Mouse (Mus musculus): Measurements from ENCODE around the gene Cabp4. TPM values are rescaled to one million over a fixed set of nuclear protein-coding genes. Genes with fewer than 3 reads are reported as not detected.

The Cabp4 gene
- polyA plus RNA-seq, 1 experiment from 2014 or later, result 0.13 TPM

GRCm38 (mm10) chr19:4120496-4120895, 23.3 kb downstream of the Cabp4 start:
- peak overlapping the region; percentile 71 for H3K4me2 ChIP-seq
- peaks cover 32% of the 10 kb centered on the region for H3K36me3 ChIP-seq
- H3K9ac ChIP-seq, result no peak overlapping the region
- H3K9me3 ChIP-seq (replicated peaks), result no peaks in the 10 kb centered on the region
- H3K27me3 ChIP-seq (replicated peaks), result no peaks in the 10 kb centered on the region
- peaks cover 11% of the 10 kb centered on the region; the same call in 1 of the 2 replicates for H3K4me1 ChIP-seq (replicated peaks)
- WGBS, result 89% methylated on average over 2 of the region's 2 CpGs
- H3K27ac ChIP-seq (ENCODE audit: poor library complexity, severe bottlenecking), result no peak overlapping the region
- peak overlapping the region; percentile 55 for H3K4me3 ChIP-seq
- ATAC-seq (ENCODE audit: insufficient number of reproducible peaks, low FRiP score), result no peak

- H3K27ac ChIP-seq (ENCODE audit: poor library complexity, severe bottlenecking), result no peak overlapping the region
- no peak overlapping the region for H3K4me2 ChIP-seq
- H3K4me1 ChIP-seq (replicated peaks), result peaks cover 9% of the 10 kb centered on the region; the same call in 1 of the 2 replicates
- H3K4me3 ChIP-seq, result no peak overlapping the region
- peaks cover 38% of the 10 kb centered on the region for H3K36me3 ChIP-seq
- H3K27me3 ChIP-seq (replicated peaks), result no peaks in the 10 kb centered on the region
- H3K9me3 ChIP-seq (replicated peaks), result no peaks in the 10 kb centered on the region
- 73% methylated on average over 6 of the region's 6 CpGs for WGBS
- ATAC-seq (ENCODE audit: insufficient number of reproducible peaks, low FRiP score), result no peak
- H3K9ac ChIP-seq, result no peak overlapping the region
Observed at GRCm38 (mm10) chr19:4119716-4120487, 23.9 kb downstream of the Cabp4 start.

DNA sequence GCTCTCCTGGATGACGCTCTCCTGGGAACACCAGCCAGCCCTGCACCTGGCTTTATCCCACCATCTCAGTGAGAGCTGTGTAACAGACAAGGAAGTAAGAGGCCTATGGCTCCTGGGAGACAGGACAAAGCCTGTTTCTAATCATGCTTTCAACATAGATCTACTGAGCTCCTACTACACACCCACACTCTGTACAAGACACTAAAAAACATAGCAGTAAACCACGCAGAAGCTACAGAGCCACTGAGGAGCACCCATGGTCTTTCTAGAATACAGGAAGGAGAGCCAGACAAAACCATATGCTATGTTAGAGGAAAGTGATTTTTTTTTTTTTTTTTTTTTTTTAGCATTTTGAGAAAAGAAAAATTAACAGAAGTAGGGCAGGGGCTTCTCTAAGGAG, 25.5 kb downstream of the Cabp4 start:
- no peak for ATAC-seq (ENCODE audit: insufficient number of reproducible peaks, low FRiP score)
- Histone ChIP-seq H3K36me3 (peaks cover 53% of the 10 kb centered on the region), H3K27me3 (replicated peaks) (no peaks in the 10 kb centered on the region), H3K4me1 (replicated peaks) (peaks cover 17% of the 10 kb centered on the region), H3K9me3 (replicated peaks) (no peaks in the 10 kb centered on the region), H3K4me2 (no peak overlapping the region), H3K9ac (no peak overlapping the region), H3K4me3 (no peak overlapping the region), H3K27ac (ENCODE audit: poor library complexity, severe bottlenecking) (no peak overlapping the region)
- 92% methylated on average over 2 of the region's 2 CpGs for WGBS

- Histone ChIP-seq H3K4me1 (replicated peaks) (peaks cover 22% of the 10 kb centered on the region), H3K36me3 (peaks cover 67% of the 10 kb centered on the region), H3K27me3 (replicated peaks) (no peaks in the 10 kb centered on the region), H3K27ac (ENCODE audit: poor library complexity, severe bottlenecking) (no peak overlapping the region), H3K4me2 (no peak overlapping the region), H3K9me3 (replicated peaks) (no peaks in the 10 kb centered on the region), H3K9ac (no peak overlapping the region), H3K4me3 (no peak overlapping the region)
- no peak for ATAC-seq (ENCODE audit: insufficient number of reproducible peaks, low FRiP score)
- WGBS, result 94% methylated on average over 7 of the region's 7 CpGs
Observed at GRCm38 (mm10) chr19:4117006-4117405, 26.8 kb downstream of the Cabp4 start.

DNA sequence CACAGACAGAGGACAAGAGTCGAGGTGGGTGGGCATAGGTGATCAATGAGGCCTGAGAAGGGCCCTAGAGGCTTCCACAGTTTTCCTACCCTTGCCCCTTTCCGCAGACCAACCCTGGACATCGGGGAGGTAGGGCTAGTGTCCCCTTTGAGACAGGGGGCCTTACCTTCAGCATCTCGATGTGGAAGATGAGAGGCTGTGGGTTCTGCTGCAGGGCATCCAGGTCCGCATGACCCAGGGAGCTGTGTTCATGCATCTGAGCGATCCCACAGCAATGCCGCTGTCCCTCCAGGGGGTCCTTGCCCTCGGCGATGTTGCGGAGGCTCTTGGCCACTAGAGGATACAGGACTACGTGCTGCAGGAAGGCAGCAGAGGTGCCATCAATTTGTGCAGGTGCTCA, 28.0 kb downstream of the Cabp4 start:
- H3K9me3 ChIP-seq (replicated peaks), result no peaks in the 10 kb centered on the region
- no peak for ATAC-seq (ENCODE audit: insufficient number of reproducible peaks, low FRiP score)
- H3K4me2 ChIP-seq, result no peak overlapping the region
- peaks cover 77% of the 10 kb centered on the region for H3K36me3 ChIP-seq
- H3K4me1 ChIP-seq (replicated peaks), result peaks cover 19% of the 10 kb centered on the region
- H3K27ac ChIP-seq (ENCODE audit: poor library complexity, severe bottlenecking), result no peak overlapping the region
- no peak overlapping the region for H3K9ac ChIP-seq
- WGBS, result 79% methylated on average over 11 of the region's 11 CpGs
- no peaks in the 10 kb centered on the region for H3K27me3 ChIP-seq (replicated peaks)
- no peak overlapping the region for H3K4me3 ChIP-seq

DNA sequence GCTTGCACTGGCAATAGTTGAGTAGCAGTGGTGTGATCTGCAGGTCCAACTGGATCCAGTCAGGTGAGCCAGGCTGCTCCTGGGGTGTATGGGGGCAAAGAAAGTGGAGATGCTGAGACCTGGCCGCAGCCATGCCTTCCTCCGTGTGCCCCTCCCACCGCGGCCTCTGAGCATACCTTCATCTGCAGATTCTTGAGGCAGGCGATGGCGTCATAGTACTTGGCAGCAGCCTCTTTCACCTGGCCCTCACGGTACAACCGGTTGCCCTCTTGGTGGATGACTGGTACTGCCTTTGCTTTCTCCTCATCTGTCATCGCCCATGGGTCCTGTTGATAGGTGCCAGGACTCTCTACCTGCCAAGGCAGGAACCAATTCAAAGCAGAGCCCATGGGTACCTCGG, 28.7 kb downstream of the Cabp4 start:
- Histone ChIP-seq H3K27ac (ENCODE audit: poor library complexity, severe bottlenecking) (no peak overlapping the region), H3K9ac (no peak overlapping the region), H3K27me3 (replicated peaks) (no peaks in the 10 kb centered on the region), H3K4me2 (no peak overlapping the region), H3K9me3 (replicated peaks) (no peaks in the 10 kb centered on the region), H3K36me3 (peaks cover 77% of the 10 kb centered on the region), H3K4me3 (no peak overlapping the region), H3K4me1 (replicated peaks) (peaks cover 13% of the 10 kb centered on the region)
- no peak for ATAC-seq (ENCODE audit: insufficient number of reproducible peaks, low FRiP score)
- WGBS, result 89% methylated on average over 10 of the region's 10 CpGs

- Histone ChIP-seq H3K27ac (ENCODE audit: poor library complexity, severe bottlenecking) (no peak overlapping the region), H3K4me2 (no peak overlapping the region), H3K9me3 (replicated peaks) (no peaks in the 10 kb centered on the region), H3K4me1 (replicated peaks) (peaks cover 13% of the 10 kb centered on the region), H3K27me3 (replicated peaks) (no peaks in the 10 kb centered on the region), H3K9ac (no peak overlapping the region), H3K4me3 (no peak overlapping the region), H3K36me3 (peaks cover 77% of the 10 kb centered on the region)
- WGBS, result 85% methylated on average over 10 of the region's 10 CpGs
- ATAC-seq (ENCODE audit: insufficient number of reproducible peaks, low FRiP score), result no peak
Observed at GRCm38 (mm10) chr19:4114551-4114950, 29.3 kb downstream of the Cabp4 start.

DNA sequence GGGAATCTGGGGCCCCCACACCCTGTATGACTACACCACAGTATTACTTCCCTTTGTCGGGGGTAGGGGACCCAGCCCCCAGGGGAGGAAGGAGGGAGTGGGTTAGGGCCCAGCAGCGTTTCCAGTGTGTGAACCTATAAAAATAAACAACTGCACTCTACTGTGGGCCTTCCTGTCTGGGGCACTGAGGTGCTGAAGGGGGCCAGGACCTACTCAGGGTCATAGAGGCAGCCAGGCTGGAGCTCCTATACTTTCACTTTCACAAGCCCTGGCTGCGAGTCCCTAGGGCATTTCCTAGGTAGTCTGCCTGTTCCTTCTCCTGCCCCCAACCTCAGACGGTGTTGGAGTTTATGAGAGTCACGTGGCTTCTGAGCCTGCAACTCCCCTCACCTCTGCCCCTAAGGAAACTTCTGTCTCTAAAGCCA, 30.0 kb downstream of the Cabp4 start:
- ATAC-seq (ENCODE audit: insufficient number of reproducible peaks, low FRiP score), result no peak
- no peaks in the 10 kb centered on the region for H3K9me3 ChIP-seq (replicated peaks)
- H3K4me1 ChIP-seq (replicated peaks), result peaks cover 13% of the 10 kb centered on the region
- 40% methylated on average over 5 of the region's 5 CpGs for WGBS
- H3K27ac ChIP-seq (ENCODE audit: poor library complexity, severe bottlenecking), result peak overlapping the region; percentile 35; the same call in 1 of the 2 replicates
- H3K27me3 ChIP-seq (replicated peaks), result no peaks in the 10 kb centered on the region
- no peak overlapping the region for H3K9ac ChIP-seq
- no peak overlapping the region for H3K4me3 ChIP-seq
- no peak overlapping the region for H3K4me2 ChIP-seq
- H3K36me3 ChIP-seq, result peaks cover 75% of the 10 kb centered on the region

DNA sequence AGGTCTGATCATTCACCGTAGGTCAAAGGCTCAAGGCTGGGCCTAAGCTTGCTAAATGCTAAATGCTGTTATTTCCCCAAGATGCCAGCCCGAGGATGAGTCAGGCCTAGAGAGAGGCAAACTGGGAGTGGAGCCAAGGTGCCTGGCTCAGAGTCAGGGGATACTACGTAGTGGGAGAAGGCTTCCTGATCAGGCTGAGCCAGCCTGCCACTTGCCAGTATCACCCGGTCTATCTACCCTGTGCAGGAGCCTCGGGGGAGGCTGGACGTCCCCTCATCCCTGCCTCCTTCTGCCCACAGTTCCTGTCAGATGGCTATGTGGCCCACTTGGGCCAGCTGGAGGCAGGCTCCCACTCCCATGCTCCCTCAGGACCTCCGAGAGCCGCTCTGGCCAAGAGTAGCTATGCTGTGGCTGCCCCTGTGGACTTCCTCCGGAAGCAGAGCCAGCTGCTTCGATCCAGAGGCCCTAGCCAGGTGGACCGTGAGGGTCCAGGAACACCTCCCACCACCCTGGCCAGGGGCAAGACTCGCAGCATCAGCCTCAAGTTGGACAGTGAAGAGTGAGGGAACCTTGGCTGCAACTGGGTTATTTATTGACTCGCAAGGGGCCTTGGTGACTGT, 30.5 kb downstream of the Cabp4 start:
- Histone ChIP-seq H3K27ac (ENCODE audit: poor library complexity, severe bottlenecking) (peak overlapping the region; percentile 35; the same call in 1 of the 2 replicates), H3K27me3 (replicated peaks) (no peaks in the 10 kb centered on the region), H3K9ac (no peak overlapping the region), H3K4me1 (replicated peaks) (peaks cover 13% of the 10 kb centered on the region), H3K4me2 (no peak overlapping the region), H3K9me3 (replicated peaks) (no peaks in the 10 kb centered on the region), H3K4me3 (no peak overlapping the region), H3K36me3 (peaks cover 73% of the 10 kb centered on the region)
- 66% methylated on average over 13 of the region's 13 CpGs for WGBS
- 0 out of 2 replicates have a peak, but pooled peaks have one; percentile 16 for ATAC-seq (ENCODE audit: insufficient number of reproducible peaks, low FRiP score)

- Histone ChIP-seq H3K9ac (no peak overlapping the region), H3K9me3 (replicated peaks) (no peaks in the 10 kb centered on the region), H3K36me3 (peaks cover 63% of the 10 kb centered on the region), H3K4me1 (replicated peaks) (peaks cover 13% of the 10 kb centered on the region), H3K27me3 (replicated peaks) (no peaks in the 10 kb centered on the region), H3K4me2 (no peak overlapping the region), H3K4me3 (no peak overlapping the region), H3K27ac (ENCODE audit: poor library complexity, severe bottlenecking) (no peak overlapping the region)
- 88% methylated on average over 26 of the region's 26 CpGs for WGBS
- no peak for ATAC-seq (ENCODE audit: insufficient number of reproducible peaks, low FRiP score)
Observed at GRCm38 (mm10) chr19:4112063-4112960, 31.5 kb downstream of the Cabp4 start.

- Histone ChIP-seq H3K4me2 (no peak overlapping the region), H3K27me3 (replicated peaks) (peaks cover 15% of the 10 kb centered on the region), H3K27ac (ENCODE audit: poor library complexity, severe bottlenecking) (no peak overlapping the region), H3K9ac (no peak overlapping the region), H3K4me3 (no peak overlapping the region), H3K9me3 (replicated peaks) (no peaks in the 10 kb centered on the region), H3K36me3 (peaks cover 38% of the 10 kb centered on the region), H3K4me1 (replicated peaks) (peaks cover 7% of the 10 kb centered on the region)
- ATAC-seq (ENCODE audit: insufficient number of reproducible peaks, low FRiP score), result no peak
- WGBS, result 81% methylated on average over 9 of the region's 9 CpGs
Observed at GRCm38 (mm10) chr19:4108535-4108934, 35.3 kb downstream of the Cabp4 start.
